Mouse (Mus musculus) Patski (cell line): ENCODE data around the gene Nme8. TPM values are rescaled to one million over a fixed set of nuclear protein-coding genes. Genes with fewer than 3 reads are reported as not detected.

ENCODE experiments used
- ATAC-seq: fragments of 100-300 bp; one replicate; pipeline ENCODE4 v1.8.0; 2021
- CTCF ChIA-PET: fragments of 350-600 bp; sonication (Branson Sonifier 250); formaldehyde crosslinking; loops from one replicate; lab custom pipeline; 2022; ENCODE audit warnings: inconsistent platforms; lab: Charles Lee
- POLR2A ChIA-PET: fragments of 350-600 bp; sonication (Branson Sonifier 250); formaldehyde crosslinking; loops from one replicate; lab custom pipeline; 2022; ENCODE audit warnings: antibody characterized with exemption, inconsistent platforms; lab: Charles Lee
- DNase-seq: peaks from one replicate; pipeline ENCODE4 v3.0.0-alpha.2; 2011; ENCODE audit warnings: low read depth, low spot score
- H3K27me3 ChIP-seq: fragments of 371-371 bp; one replicate; pipeline ENCODE4 v1.5.1; 2021
- CTCF ChIP-seq: fragments of 100-300 bp; IDR thresholded peaks from one replicate; pipeline ENCODE4 v1.5.1; 2021
- in situ Hi-C: fragments of 300-500 bp; cut with MboI; formaldehyde crosslinking; loops from 3 replicates; pipeline ENCODE4 v1.11.1; 2018; ENCODE audit warnings: low pct_unique_long_range_greater_than_20kb, mixed read lengths
- polyA plus RNA-seq: library from polyadenylated mRNA; unstranded; gene quantifications from one replicate; pipeline ENCODE4 v1.2.3, GENCODE M21; 2021

The Nme8 gene
- polyA plus RNA-seq, 1 experiment from 2014 or later = not detected

GRCm38 (mm10) chr13:19599242-19599641 is 98.4 kb downstream of the Nme8 start:
- no peak for ATAC-seq
- ChIA-PET CTCF (no interaction called here), POLR2A (no interaction called here)
- no peak for DNase-seq
- in situ Hi-C loops = no loop called here
- H3K27me3 ChIP-seq = no peaks in the 10 kb centered on the region
- no peak for TF ChIP-seq CTCF

- ChIA-PET CTCF (no interaction called here), POLR2A (no interaction called here)
- ATAC-seq (no peak), DNase-seq (no peak)
- in situ Hi-C loops = no loop called here
- TF ChIP-seq CTCF = no peak
- H3K27me3 ChIP-seq = no peaks in the 10 kb centered on the region
Observed at GRCm38 (mm10) chr13:19595141-19595540, 102.5 kb downstream of the Nme8 start.

Other genes with a start within 250 kb of the Nme8 start
- 62.1 TPM for gene Epdr1, start 77.9 kb downstream of the Nme8 start, polyA plus RNA-seq
- 0.08 TPM for gene Sfrp4, start 74.7 kb downstream of the Nme8 start, polyA plus RNA-seq
- gene Gpr141, start 126.5 kb upstream of the Nme8 start, polyA plus RNA-seq = not detected